Mouse (Mus musculus) kidney, postnatal 0 days (tissue): ENCODE measurements around the gene Ankfy1. TPM values are rescaled to one million over a fixed set of nuclear protein-coding genes. Genes with fewer than 3 reads are reported as not detected.
"Not testable (repeated sequence)": the region's sequence is repeated elsewhere in the genome, so short reads cannot be mapped to it uniquely, and the experiment has no call there.

ENCODE experiments used
- ATAC-seq: fragments of 200-750 bp; cut with Nextera tagmentation; replicated peaks from 2 replicates; pipeline ENCODE4 v1.8.0; 2017; ENCODE audit warnings: low read depth, moderate number of reproducible peaks, moderate TSS enrichment, moderate library complexity; ENCODE audit not compliant: low FRiP score
- DNase-seq: peaks from one replicate; pipeline ENCODE4 v3.0.0-alpha.2; 2016; ENCODE audit warnings: low spot score
- H3K27ac ChIP-seq: fragments of 300-500 bp; sonication (generic); 2 replicates; pipeline ENCODE4 v1.5.1; 2014; ENCODE audit warnings: mild to moderate bottlenecking
- H3K27me3 ChIP-seq: fragments of 300-500 bp; sonication (generic); 2 replicates; pipeline ENCODE4 v1.6.1; 2014; ENCODE audit warnings: low read length, mixed read lengths; ENCODE audit not compliant: insufficient read depth
- H3K36me3 ChIP-seq: fragments of 300-500 bp; sonication (generic); 2 replicates; pipeline ENCODE4 v1.6.1; 2014; ENCODE audit warnings: low read length, mixed read lengths; ENCODE audit not compliant: insufficient read depth
- H3K4me1 ChIP-seq: fragments of 300-500 bp; sonication (generic); replicated peaks from 2 replicates; pipeline ENCODE4 v1.6.1; 2014; ENCODE audit warnings: antibody characterized with exemption, low read length, mixed read lengths; ENCODE audit not compliant: insufficient read depth
- H3K4me2 ChIP-seq: fragments of 300-500 bp; sonication (generic); 2 replicates; pipeline ENCODE4 v1.6.1; 2014; ENCODE audit warnings: mild to moderate bottlenecking, low read length, moderate library complexity, mixed read lengths
- H3K4me3 ChIP-seq: fragments of 300-500 bp; sonication (generic); replicated peaks from 2 replicates; pipeline ENCODE4 v1.5.1; 2014; ENCODE audit warnings: low read depth, low read length
- H3K9ac ChIP-seq: fragments of 300-500 bp; sonication (generic); 2 replicates; pipeline ENCODE4 v1.6.1; 2014; ENCODE audit warnings: low read depth, low read length
- H3K9me3 ChIP-seq: fragments of 300-500 bp; sonication (generic); replicated peaks from 2 replicates; pipeline ENCODE4 v1.6.1; 2016; ENCODE audit warnings: low read length, inconsistent platforms, mixed read lengths
- CTCF ChIP-seq: IDR thresholded peaks from 2 replicates; pipeline ENCODE4 v1.5.1; 2016; ENCODE audit warnings: antibody characterized with exemption, low read depth, mild to moderate bottlenecking, moderate library complexity
- WGBS: fragments of 180-500 bp; shearing (Covaris S2); extraction: QIAGEN DNeasy Blood & Tissue Kit; methylation state at CpG from one replicate; pipeline ENCODE4 v1.1.7; 2014; 5-methylcytosine and 5-hydroxymethylcytosine counted together
- polyA plus RNA-seq: library from polyadenylated mRNA; unstranded; fragments of >200 nt; fragmentation: Nextera tagmentation; extraction: Ambion mirVana; gene quantifications from 2 replicates; pipeline ENCODE4 v1.2.1, GENCODE M21; 2015

The Ankfy1 gene
- polyA plus RNA-seq, 1 experiment from 2014 or later, result 11.8 TPM

DNA sequence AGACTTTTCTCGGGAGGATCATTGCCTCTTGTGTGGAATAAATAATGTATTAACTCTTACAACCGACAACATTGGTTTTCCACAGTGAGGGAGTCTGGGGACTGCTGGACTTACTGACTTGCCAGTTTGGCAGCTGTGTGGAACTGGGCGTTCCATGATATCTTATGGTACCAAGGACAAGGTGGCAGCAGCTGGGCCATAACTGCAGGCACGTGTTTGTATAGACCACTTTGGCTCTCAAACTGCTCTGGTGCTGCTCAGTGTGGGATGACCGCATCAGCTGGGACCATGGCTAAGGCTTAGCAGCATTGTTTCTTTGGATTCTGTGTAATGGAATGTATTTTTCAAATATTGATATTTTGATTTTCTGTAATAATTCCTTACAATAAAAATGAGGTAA, 81.0 kb downstream of the Ankfy1 start:
- DNase-seq (no peak), ATAC-seq (no peak)
- Histone ChIP-seq H3K9ac (no peak overlapping the region), H3K4me3 (no peak overlapping the region), H3K27me3 (no peaks in the 10 kb centered on the region), H3K9me3 (no peaks in the 10 kb centered on the region), H3K4me1 (no peaks in the 10 kb centered on the region), H3K27ac (no peak overlapping the region), H3K36me3 (peaks cover 12% of the 10 kb centered on the region), H3K4me2 (no peak overlapping the region)
- 74% methylated on average over 5 of the region's 5 CpGs for WGBS
- TF ChIP-seq CTCF, result no peak

- no peak overlapping the region for H3K4me2 ChIP-seq
- no peak overlapping the region for H3K27ac ChIP-seq
- no peaks in the 10 kb centered on the region for H3K9me3 ChIP-seq
- no peak overlapping the region for H3K9ac ChIP-seq
- 67% methylated on average over 4 of the region's 4 CpGs for WGBS
- peaks cover 12% of the 10 kb centered on the region for H3K36me3 ChIP-seq
- ATAC-seq, result no peak
- no peaks in the 10 kb centered on the region for H3K27me3 ChIP-seq
- H3K4me1 ChIP-seq, result no peaks in the 10 kb centered on the region
- no peak overlapping the region for H3K4me3 ChIP-seq
- no peak for DNase-seq
- TF ChIP-seq CTCF, result no peak
Measured at GRCm38 (mm10) chr11:72771461-72771860, 81.7 kb downstream of the Ankfy1 start.

GRCm38 (mm10) chr11:72772611-72773010, 82.8 kb downstream of the Ankfy1 start:
- not testable (repeated sequence) for DNase-seq, H3K36me3 ChIP-seq, H3K4me3 ChIP-seq, ATAC-seq, H3K27ac ChIP-seq, H3K4me2 ChIP-seq, H3K27me3 ChIP-seq, H3K4me1 ChIP-seq, H3K9me3 ChIP-seq, H3K9ac ChIP-seq
- TF ChIP-seq CTCF, result peak; percentile 16; the same call in 1 of the 2 replicates
- 27% methylated on average over 1 of the region's 1 CpGs for whole genome bisulfite sequencing

DNA sequence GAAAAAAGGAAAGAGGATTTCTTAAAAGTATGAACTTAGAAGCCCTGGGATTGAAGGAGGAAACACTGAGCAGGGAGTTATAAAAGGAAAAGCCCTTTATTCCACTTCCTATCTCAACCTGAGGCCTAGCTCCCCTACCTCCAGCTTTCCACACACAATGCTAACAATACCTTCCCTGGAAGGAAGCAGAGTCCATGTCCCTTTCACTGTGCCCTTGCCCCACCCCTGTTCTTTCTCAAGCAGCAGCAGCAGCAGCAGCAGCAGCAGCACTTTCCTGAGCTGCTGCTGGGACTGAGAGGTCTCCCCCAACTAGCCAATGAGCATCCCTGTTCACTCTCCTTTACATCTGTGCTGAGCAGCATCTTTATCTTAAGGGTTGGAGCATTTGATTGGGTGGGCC, 89.2 kb downstream of the Ankfy1 start:
- Histone ChIP-seq H3K36me3 (no peaks in the 10 kb centered on the region), H3K4me1 (no peaks in the 10 kb centered on the region), H3K9ac (no peak overlapping the region), H3K4me3 (no peak overlapping the region), H3K27me3 (no peaks in the 10 kb centered on the region), H3K4me2 (no peak overlapping the region), H3K9me3 (no peaks in the 10 kb centered on the region), H3K27ac (no peak overlapping the region)
- no peak for DNase-seq
- TF ChIP-seq CTCF, result no peak
- no peak for ATAC-seq

DNA sequence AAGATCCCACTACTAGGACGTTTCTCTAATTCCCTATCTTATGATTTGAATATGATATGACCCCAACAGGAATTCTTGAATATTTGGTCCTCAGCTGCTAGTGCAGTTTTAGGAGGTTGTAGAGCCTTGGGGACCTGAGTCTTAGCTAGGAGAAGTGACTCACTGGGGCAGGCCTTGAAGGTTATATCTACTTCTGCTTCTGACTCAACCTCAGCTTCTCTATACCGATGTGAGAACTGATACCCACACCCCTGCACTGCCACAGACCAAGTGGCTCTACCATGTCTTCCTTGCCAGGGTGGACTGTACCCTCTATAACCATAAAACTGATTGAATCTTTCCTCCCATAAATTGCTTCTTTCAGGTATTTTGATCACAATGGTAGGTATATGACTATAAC, 92.3 kb downstream of the Ankfy1 start:
- no peak overlapping the region for H3K9ac ChIP-seq
- TF ChIP-seq CTCF, result no peak
- no peak overlapping the region for H3K4me2 ChIP-seq
- DNase-seq, result no peak
- H3K4me3 ChIP-seq, result no peak overlapping the region
- no peaks in the 10 kb centered on the region for H3K27me3 ChIP-seq
- H3K27ac ChIP-seq, result no peak overlapping the region
- no peaks in the 10 kb centered on the region for H3K36me3 ChIP-seq
- H3K4me1 ChIP-seq, result no peaks in the 10 kb centered on the region
- 62% methylated on average over 2 of the region's 2 CpGs for WGBS
- no peaks in the 10 kb centered on the region for H3K9me3 ChIP-seq
- no peak for ATAC-seq

GRCm38 (mm10) chr11:72782503-72782902, 92.7 kb downstream of the Ankfy1 start:
- Histone ChIP-seq H3K4me3 (no peak overlapping the region), H3K36me3 (no peaks in the 10 kb centered on the region), H3K27ac (no peak overlapping the region), H3K4me1 (no peaks in the 10 kb centered on the region), H3K9ac (no peak overlapping the region), H3K27me3 (no peaks in the 10 kb centered on the region), H3K9me3 (no peaks in the 10 kb centered on the region), H3K4me2 (no peak overlapping the region)
- ATAC-seq, result no peak
- 85% methylated on average over 3 of the region's 3 CpGs for WGBS
- TF ChIP-seq CTCF, result no peak
- no peak for DNase-seq

- TF ChIP-seq CTCF, result no peak
- H3K36me3 ChIP-seq, result no peaks in the 10 kb centered on the region
- DNase-seq (no peak), ATAC-seq (no peak)
- H3K9me3 ChIP-seq, result no peaks in the 10 kb centered on the region
- 0 out of 2 replicates have a peak, but pooled peaks cover 5% of the 10 kb centered on the region for H3K4me1 ChIP-seq
- H3K27ac ChIP-seq, result no peak overlapping the region
- no peak overlapping the region for H3K4me3 ChIP-seq
- no peak overlapping the region for H3K4me2 ChIP-seq
- H3K27me3 ChIP-seq, result no peaks in the 10 kb centered on the region
- H3K9ac ChIP-seq, result no peak overlapping the region
Measured at GRCm38 (mm10) chr11:72792033-72792432, 102.2 kb downstream of the Ankfy1 start.
